Mouse (Mus musculus) embryo, embryonic 10.5 days (tissue): ENCODE results near the gene Kcnh1.

Experiments
- DNase-seq: peaks from one replicate; pipeline ENCODE4 v3.0.0-alpha.2; 2015; ENCODE audit warnings: low spot score

Kcnh1 gene

GRCm38 (mm10) chr1:192190508-192191321, at the start of gene Kcnh1:
Gene Kcnh1 (plus strand): TSS chr1:192190774.
- peak; percentile 85 for DNase-seq

GRCm38 (mm10) chr1:192151179-192151578, 39.4 kb upstream of the Kcnh1 start:
- no peak for DNase-seq

DNA sequence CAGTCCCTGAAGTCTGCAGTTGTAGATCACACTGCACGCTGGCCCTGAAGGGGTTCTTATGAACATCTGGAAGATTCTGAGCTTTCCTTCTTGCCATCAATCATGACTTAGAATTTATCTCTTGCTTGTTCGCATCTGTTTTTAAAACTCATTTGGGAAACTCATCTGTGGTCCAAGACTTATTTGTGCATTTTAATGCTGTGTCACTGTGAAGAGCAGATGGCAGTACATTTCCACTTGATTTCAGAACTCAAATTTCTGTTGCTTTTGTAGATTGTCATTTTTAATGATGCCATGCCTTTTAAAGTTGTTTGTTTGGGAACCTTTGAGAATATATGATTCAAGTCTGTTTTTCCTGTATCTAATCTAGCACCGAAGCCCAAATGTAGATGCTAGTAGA, 19.1 kb upstream of the Kcnh1 start:
- no peak for DNase-seq

DNA sequence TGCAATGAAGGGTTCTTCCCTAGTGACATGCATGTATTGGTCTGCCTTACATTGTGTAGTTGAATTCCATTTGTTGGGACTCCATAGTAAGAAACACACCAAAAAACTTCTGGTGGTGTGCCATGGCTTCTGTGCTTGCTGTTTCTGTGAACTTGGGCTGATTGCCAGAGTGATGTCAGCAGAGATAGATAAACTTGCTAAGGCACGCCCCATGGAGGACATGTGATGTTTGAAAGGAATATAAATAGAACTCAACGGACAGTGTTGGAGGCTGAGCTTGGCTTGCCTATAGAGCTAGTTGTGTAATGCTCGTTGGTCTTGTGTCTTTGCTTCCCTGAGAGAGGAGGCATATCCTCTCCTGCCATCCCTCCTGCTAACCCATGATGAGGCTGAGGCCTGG, 10.7 kb upstream of the Kcnh1 start:
- DNase-seq, result no peak

GRCm38 (mm10) chr1:192181696-192182257, 8.8 kb upstream of the Kcnh1 start:
- DNase-seq, result no peak

GRCm38 (mm10) chr1:192189056-192189455, 1.5 kb upstream of the Kcnh1 start:
- DNase-seq, result peak; percentile 79

DNA sequence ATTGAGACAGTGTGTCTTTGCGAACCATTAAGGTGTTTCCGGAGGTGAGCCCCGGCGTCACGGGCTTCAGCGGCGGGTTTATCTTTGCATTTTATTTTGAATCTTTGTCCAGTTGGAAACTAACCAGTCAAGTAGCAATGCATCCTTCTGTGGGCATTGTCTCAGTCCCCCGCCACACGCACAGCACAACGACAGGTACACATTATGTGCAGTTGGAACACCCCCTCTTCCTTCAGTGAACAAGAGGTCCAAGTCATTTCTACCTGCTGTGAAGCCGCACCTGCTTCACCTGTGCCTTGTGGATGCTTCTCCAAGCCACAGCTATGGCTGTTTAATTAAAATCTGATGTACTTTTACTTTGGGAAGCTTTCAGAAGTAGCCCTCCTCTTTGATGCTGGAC, 803 bp upstream of the Kcnh1 start:
- no peak for DNase-seq

DNA sequence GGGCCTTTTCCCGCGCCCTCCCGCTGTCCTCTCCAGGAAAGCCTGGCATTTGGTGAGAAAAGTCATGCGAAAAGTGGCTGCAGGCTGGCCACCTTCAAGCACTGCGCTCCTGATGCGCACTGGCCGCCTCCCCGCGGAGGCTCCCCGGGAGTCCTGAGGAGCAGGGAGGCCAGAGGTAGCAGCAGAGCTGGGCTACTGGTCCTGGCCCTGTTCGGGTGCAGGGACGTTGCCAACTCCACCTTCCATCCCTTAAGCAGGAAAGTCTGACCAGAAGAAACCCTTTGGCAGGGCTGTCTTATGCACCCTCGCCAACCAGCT, 707 bp downstream of the Kcnh1 start:
- DNase-seq, result no peak

GRCm38 (mm10) chr1:192191859-192192258, 1.3 kb downstream of the Kcnh1 start:
- no peak for DNase-seq

GRCm38 (mm10) chr1:192192710-192193109, 2.1 kb downstream of the Kcnh1 start:
- DNase-seq, result no peak

DNA sequence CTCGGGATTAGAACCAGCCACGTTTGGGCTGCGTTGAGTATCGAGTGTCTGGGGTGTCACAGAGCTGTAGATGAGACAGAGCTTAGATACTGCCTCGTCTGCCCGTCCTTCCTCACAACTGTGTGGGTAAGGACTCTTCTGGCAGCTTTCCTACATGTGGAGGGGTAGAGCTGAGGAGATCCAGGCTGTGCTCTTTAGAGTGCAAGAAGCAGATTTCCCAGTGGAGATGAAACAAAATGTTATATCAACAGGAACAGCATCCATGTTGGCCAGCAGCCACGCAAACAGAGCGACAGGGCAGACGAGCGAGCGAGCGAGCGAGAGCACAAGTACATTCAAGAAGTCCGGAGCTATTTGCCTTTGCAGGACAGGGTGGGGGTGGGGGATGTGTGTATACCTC, 3.1 kb downstream of the Kcnh1 start:
- DNase-seq, result no peak

DNA sequence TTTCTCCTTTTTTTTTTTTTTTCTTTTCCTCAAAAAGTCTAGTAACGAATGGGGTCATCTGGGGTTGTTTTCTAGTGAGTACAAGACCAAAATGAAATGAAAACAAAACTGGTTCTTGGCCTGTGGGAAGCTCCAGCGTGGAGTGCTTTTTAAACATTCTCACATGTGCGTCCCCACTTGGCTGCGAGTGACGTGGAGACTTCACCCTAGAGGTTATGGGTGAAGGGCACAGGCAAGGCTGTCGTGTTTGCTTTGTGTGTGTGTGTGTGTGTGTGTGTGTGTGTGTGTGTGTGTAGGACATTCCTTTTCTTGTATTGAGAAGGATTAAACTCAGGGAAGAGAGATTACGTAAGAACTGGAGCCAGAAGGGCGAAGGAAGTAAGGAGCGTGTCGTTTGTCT, 6.9 kb downstream of the Kcnh1 start:
- DNase-seq, result no peak

- no peak for DNase-seq
Observed at GRCm38 (mm10) chr1:192202936-192203335, 12.4 kb downstream of the Kcnh1 start.

GRCm38 (mm10) chr1:192207956-192208355, 17.4 kb downstream of the Kcnh1 start:
- no peak for DNase-seq

DNA sequence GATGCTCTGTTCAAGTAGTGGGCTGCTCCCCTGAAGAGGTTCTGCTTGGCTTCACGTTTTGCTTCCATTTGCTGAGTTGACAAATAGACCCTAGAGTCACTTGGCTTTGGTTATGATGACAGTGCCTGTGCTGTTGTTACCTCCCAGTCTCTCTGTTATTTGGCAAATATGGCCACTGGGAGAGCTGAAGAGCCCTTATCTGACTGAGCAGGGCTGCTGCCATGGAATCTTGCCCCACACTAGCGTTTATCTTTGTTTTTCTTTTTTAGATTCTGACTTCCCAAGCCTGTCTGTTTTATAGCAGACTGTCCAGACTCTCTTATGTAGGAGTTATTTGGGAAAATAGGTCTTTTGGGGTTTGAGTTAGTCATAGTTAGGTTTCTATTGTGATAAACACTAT, 21.9 kb downstream of the Kcnh1 start:
- no peak for DNase-seq

DNA sequence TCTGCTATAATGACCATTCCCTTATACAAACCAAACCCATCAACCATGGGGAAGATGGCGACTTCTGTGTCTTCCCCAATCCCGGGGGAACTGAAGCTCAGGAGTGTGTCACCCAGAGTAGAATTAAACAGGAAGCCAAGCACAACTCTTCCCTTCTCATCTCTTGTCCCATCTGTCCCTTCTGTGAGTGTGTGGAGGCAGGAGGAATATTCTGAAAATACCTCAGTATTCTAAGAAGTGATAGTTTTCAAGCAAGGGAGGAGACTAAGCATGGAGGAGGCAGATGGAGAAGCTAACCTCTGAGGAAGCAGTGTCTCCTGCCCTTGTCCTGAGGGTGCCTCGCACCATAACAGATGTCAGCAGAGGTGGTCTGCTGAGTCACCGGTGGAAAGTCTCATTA, 24.1 kb downstream of the Kcnh1 start:
- DNase-seq, result no peak

DNA sequence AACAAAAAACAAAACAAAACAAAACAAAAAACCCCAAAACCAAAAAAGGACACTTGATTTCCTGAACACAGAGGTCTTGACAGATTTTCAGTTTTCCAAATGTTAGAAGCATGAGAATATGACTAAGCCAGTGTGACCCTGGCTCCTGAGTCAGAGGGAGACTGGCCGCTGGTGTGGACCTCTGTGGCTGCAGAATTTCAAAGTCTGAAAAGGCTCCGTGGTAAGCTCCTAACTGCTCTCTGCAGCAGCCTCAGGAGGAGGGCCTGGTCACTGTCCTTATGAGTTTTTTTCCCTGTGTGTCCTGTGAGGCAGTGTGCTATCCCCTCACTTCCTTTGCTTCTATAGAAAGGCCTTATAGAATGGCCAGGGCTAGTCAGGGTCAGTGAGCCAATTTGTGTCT, 29.6 kb downstream of the Kcnh1 start:
- no peak for DNase-seq

GRCm38 (mm10) chr1:192224161-192224560, 33.6 kb downstream of the Kcnh1 start:
- peak; percentile 15 for DNase-seq

- no peak for DNase-seq
Observed at GRCm38 (mm10) chr1:192232696-192233095, 42.1 kb downstream of the Kcnh1 start.

- no peak for DNase-seq
Observed at GRCm38 (mm10) chr1:192246836-192247235, 56.3 kb downstream of the Kcnh1 start.

- no peak for DNase-seq
Observed at GRCm38 (mm10) chr1:192259146-192259545, 68.6 kb downstream of the Kcnh1 start.

DNA sequence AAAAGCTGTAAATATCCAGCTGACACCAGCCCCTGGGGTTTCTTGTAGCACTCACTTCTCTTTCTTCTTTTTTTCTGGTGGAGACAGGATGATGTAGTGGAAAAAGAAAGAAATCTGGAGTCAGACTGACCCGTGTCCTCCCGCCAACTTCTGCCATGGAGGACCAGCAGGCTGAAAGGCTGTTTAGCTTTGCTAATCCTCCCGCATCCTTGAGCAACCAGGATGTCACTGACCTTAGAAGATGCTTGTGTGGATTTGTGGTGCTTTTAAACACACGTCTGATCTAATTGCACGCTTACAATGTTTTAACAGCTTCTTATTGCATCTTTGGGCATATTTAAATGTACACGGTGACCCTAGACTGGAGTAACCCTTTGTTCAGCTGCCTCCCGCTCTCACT, 69.0 kb downstream of the Kcnh1 start:
- no peak for DNase-seq

- no peak for DNase-seq
Observed at GRCm38 (mm10) chr1:192265704-192266103, 75.1 kb downstream of the Kcnh1 start.

DNA sequence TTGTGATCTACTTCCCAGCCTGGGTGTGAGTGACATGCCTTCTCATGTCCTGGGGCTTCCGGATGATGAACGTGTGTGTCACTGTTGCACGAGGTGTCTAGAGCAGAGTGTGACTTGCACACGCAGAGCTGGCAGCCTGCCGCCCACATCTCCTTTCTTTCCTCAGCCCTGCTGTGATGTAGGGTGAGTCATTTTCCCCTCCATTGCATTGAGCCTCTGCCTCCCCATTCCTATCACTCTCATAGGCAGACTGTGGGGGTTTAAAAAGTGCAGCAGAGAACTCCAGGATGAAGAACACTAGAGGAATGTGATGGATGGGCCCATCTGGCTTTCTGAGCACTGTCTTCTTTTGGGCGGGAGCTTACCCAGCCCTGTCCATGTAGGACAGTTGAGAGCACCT, 76.4 kb downstream of the Kcnh1 start:
- DNase-seq, result no peak
